Mouse (Mus musculus): Measurements from ENCODE around the gene Nus1.

DNA sequence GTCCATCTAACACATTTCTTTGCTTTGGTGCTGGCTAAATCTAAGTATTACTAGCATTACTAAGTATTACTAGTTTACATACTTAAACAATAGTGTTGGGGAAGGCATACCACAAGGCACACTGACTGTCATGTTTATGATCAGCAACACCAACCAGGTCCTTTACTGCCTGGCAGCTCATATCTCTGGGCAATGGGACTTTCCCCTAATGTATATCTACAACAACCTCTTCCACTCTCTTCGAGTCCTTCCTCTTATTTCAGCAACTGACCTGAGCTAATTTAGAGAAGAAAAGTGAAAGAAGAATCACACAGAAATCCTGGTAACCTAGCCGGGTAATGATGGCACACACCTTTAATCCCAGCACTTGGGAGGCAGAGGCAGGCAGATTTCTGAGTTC, 40.9 kb upstream of the Nus1 start:
- TF ChIP-seq MYOD1 (IDR thresholded peaks at IDR 0.05; ENCODE audit: control insufficient read depth in 1 of 3, insufficient read length in 2 of 3, low read depth in 2 of 3) = no peak
- TF ChIP-seq TCF12 (IDR thresholded peaks at IDR 0.05; ENCODE audit: insufficient read depth, poor library complexity, severe bottlenecking) = no peak
- TF ChIP-seq MAX (IDR thresholded peaks at IDR 0.05; ENCODE audit: low read depth) = no peak
- no peak for TF ChIP-seq E2F4 (IDR thresholded peaks at IDR 0.05; ENCODE audit: insufficient read depth)
- no peak for TF ChIP-seq POLR2A (IDR thresholded peaks at IDR 0.05; ENCODE audit: insufficient read length, low read depth)
- no peak for TF ChIP-seq MYOG (IDR thresholded peaks at IDR 0.05; ENCODE audit: control insufficient read depth in 1 of 3, insufficient read depth in 1 of 3, insufficient read length in 2 of 3, low read depth in 2 of 3)
- no peak for TF ChIP-seq TCF3 (IDR thresholded peaks at IDR 0.05; ENCODE audit: insufficient read length, low read depth)
- no peak for TF ChIP-seq REST (IDR thresholded peaks at IDR 0.05; ENCODE audit: insufficient read depth, insufficient read length)
- TF ChIP-seq USF1 (IDR thresholded peaks at IDR 0.05; ENCODE audit: low read depth) = no peak
- TF ChIP-seq SRF (IDR thresholded peaks at IDR 0.05; ENCODE audit: control insufficient read depth, insufficient read length, low read depth) = no peak
- TF ChIP-seq POLR2AphosphoS2 (IDR thresholded peaks at IDR 0.05; ENCODE audit: insufficient read length, low read depth) = no peak
